Mouse (Mus musculus) liver, embryonic 13.5 days (tissue): ENCODE results near the gene AF067063. TPM values are rescaled to one million over a fixed set of nuclear protein-coding genes. Genes with fewer than 3 reads are reported as not detected.
A peak's percentile ranks its signal among the peaks of the same experiment; 100 is the strongest.
"Not testable (repeated sequence)": the region's sequence is repeated elsewhere in the genome, so short reads cannot be mapped to it uniquely, and the experiment has no call there.

ENCODE experiments used
- ATAC-seq: fragments of 200-750 bp; cut with Nextera tagmentation; 2 replicates; pipeline ENCODE4 v1.8.0; 2017; ENCODE audit warnings: low read depth, mild to moderate bottlenecking, moderate number of reproducible peaks, moderate library complexity
- DNase-seq: peaks from one replicate; pipeline ENCODE4 v3.0.0; 2022
- H3K27ac ChIP-seq: fragments of 300-500 bp; sonication (generic); 2 replicates; pipeline ENCODE4 v1.5.1; 2015; ENCODE audit warnings: moderate library complexity, mild to moderate bottlenecking, inconsistent platforms
- H3K27me3 ChIP-seq: fragments of 300-500 bp; sonication (generic); 2 replicates; pipeline ENCODE4 v1.6.1; 2015; ENCODE audit warnings: mild to moderate bottlenecking, inconsistent platforms
- H3K36me3 ChIP-seq: fragments of 300-500 bp; sonication (generic); 2 replicates; pipeline ENCODE4 v1.6.1; 2015; ENCODE audit warnings: mild to moderate bottlenecking, inconsistent platforms
- H3K4me1 ChIP-seq: fragments of 300-500 bp; sonication (generic); replicated peaks from 2 replicates; pipeline ENCODE4 v1.6.1; 2015; ENCODE audit warnings: inconsistent platforms
- H3K4me2 ChIP-seq: fragments of 300-500 bp; sonication (generic); 2 replicates; pipeline ENCODE4 v1.6.1; 2015; ENCODE audit warnings: inconsistent platforms, mild to moderate bottlenecking, moderate library complexity
- H3K4me3 ChIP-seq: fragments of 300-500 bp; sonication (generic); replicated peaks from 2 replicates; pipeline ENCODE4 v1.5.1; 2015; ENCODE audit warnings: mild to moderate bottlenecking, inconsistent platforms
- H3K9ac ChIP-seq: fragments of 300-500 bp; sonication (generic); 2 replicates; pipeline ENCODE4 v1.6.1; 2015; ENCODE audit warnings: mild to moderate bottlenecking, inconsistent platforms
- H3K9me3 ChIP-seq: fragments of 300-500 bp; sonication (generic); replicated peaks from 2 replicates; pipeline ENCODE4 v1.6.1; 2016; ENCODE audit warnings: inconsistent platforms
- WGBS: fragments of 180-500 bp; shearing (Covaris S2); methylation state at CpG from one replicate; pipeline ENCODE4 v1.1.7; 2015; ENCODE audit not compliant: insufficient replicate concordance; 5-methylcytosine and 5-hydroxymethylcytosine counted together
- polyA plus RNA-seq: library from polyadenylated mRNA; unstranded; fragments of >200 nt; fragmentation: Nextera tagmentation; extraction: Ambion mirVana; gene quantifications from 2 replicates; pipeline ENCODE4 v1.2.1, GENCODE M21; 2015

AF067063 gene
- not detected in 2 replicates for polyA plus RNA-seq

- H3K9ac ChIP-seq, H3K4me3 ChIP-seq, H3K4me1 ChIP-seq, H3K36me3 ChIP-seq, DNase-seq, H3K27ac ChIP-seq, ATAC-seq, H3K9me3 ChIP-seq, H3K27me3 ChIP-seq, H3K4me2 ChIP-seq: not testable (repeated sequence)
These were observed at the start of gene AF067063 for GRCm38 (mm10) chr13:119830116-119830515. TSS of gene AF067063 (minus strand) at chr13:119830216.

DNA sequence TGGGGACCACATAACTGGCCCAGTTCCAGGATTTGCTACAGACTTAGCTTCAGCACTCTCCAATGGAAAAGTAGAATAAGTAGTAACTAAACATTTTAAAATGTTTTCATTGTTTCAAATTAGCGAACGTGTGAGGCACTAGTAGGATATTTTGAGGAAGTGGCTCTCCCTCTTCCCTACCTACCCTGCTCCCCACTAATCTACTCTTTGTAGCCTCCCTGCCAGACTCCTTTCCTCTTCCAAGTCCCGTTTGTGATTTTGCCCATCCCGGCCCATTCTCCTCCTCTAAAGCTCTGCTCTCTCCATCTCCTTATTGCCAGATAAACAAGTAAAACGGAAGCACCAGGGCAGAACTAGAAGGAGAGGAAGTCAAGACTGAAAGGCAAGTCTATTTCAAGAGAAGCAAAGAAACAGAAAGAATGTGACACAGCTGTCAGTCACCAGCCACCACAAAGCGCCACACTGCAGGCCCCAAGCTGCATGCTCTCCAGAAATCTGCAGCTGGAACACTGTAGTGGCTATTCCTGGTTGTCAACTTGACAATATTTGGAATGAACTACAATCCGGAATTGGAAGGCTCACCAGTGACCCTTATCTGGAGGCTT is 34.5 kb upstream of the AF067063 start:
- H3K27ac ChIP-seq, H3K4me3 ChIP-seq, H3K36me3 ChIP-seq, H3K9ac ChIP-seq, H3K9me3 ChIP-seq, ATAC-seq, H3K4me2 ChIP-seq, H3K27me3 ChIP-seq, DNase-seq, H3K4me1 ChIP-seq: not testable (repeated sequence)
- WGBS: 40% methylated on average over 6 of the region's 7 CpGs

GRCm38 (mm10) chr13:119862399-119862798 is 32.4 kb upstream of the AF067063 start:
- WGBS: no CpG with 5 or more reads among the region's 6 CpGs
- H3K9me3 ChIP-seq, H3K27ac ChIP-seq, H3K36me3 ChIP-seq, H3K27me3 ChIP-seq, H3K4me1 ChIP-seq, ATAC-seq, H3K4me2 ChIP-seq, H3K9ac ChIP-seq, H3K4me3 ChIP-seq, DNase-seq: not testable (repeated sequence)

- not testable (repeated sequence) for H3K36me3 ChIP-seq, H3K4me3 ChIP-seq, H3K9ac ChIP-seq, ATAC-seq, H3K4me2 ChIP-seq, H3K4me1 ChIP-seq, H3K27me3 ChIP-seq, DNase-seq, H3K9me3 ChIP-seq, H3K27ac ChIP-seq
- WGBS: 16% methylated on average over 6 of the region's 6 CpGs
These were observed 10.0 kb upstream of the AF067063 start for GRCm38 (mm10) chr13:119839982-119840381.

DNA sequence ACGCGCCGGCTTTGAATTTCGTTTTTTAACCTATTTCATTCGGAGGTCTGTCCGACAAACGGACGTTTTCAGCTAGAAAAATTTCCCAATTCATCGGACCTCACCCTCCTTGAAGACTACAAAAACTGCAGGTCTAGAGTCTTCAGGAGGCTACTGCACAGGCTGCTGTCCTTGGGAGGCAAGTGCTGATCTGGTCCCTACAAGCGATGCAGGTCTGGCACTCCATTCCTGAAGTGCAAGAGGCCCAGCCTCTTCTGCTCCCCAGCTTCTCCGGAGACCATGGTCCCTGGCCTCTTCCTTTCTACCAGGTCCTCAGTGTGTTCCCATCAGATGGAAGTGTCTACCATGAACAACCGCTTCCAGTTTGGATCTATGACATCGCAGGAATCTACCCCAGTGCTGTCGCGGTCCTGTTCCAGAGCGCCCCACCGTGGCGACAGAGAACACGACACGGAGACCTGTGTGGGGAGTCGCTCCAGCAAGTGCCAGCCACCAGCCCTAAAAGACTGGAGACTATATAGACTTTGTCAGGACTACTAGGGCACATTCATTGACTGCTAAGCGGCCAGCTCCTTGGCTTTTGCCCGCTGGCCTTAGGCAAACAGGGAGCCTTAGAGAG is 7.8 kb upstream of the AF067063 start:
- H3K9ac ChIP-seq, H3K4me3 ChIP-seq, H3K27me3 ChIP-seq, H3K36me3 ChIP-seq, ATAC-seq, H3K4me2 ChIP-seq, H3K9me3 ChIP-seq, H3K27ac ChIP-seq, H3K4me1 ChIP-seq: not testable (repeated sequence)
- 5% methylated on average over 14 of the region's 23 CpGs for WGBS
- DNase-seq: peak; percentile 5

DNA sequence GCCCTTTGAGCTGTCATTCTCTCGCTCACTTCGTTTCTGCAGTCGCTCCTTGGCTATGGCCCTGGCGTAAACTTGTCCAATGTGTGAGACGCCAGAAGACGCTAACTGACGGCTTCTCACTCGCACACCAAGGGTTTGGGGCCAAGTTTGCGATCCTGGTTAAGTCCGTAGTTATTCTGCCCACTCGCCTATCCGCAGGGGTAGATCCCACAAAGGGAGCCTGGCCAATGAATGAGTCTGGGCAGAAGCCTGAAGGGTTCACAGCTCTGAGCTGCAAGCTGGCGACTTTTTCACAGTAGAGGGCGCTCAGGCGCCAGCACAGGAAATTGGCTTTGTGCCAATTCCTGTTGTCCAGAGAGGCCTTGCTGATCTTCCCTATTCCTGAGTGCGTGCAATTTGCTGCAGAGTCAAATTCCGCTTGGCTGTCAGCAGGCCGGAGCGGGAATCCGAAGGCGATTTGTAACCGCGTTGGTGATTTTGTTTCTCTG is 6.4 kb upstream of the AF067063 start:
- 11% methylated on average over 23 of the region's 23 CpGs for WGBS

GRCm38 (mm10) chr13:119835320-119836056 is 5.5 kb upstream of the AF067063 start, which contains the start of gene D13Ertd608e:
TSS of gene D13Ertd608e (plus strand) at chr13:119836006.
- peak; percentile 48 for ATAC-seq
- H3K4me1 ChIP-seq, H3K9me3 ChIP-seq, H3K36me3 ChIP-seq, H3K27me3 ChIP-seq, H3K27ac ChIP-seq, DNase-seq, H3K9ac ChIP-seq: not testable (repeated sequence)
- Histone ChIP-seq H3K4me2 (peak within 1 kb of the TSS; percentile 38), H3K4me3 (peak within 1 kb of the TSS; percentile 16; the same call in 1 of the 2 replicates)
- 12% methylated on average over 19 of the region's 25 CpGs for WGBS

More for the DNA sequence above, 6.4 kb upstream of the AF067063 start:
- H3K27ac ChIP-seq, H3K4me1 ChIP-seq, H3K27me3 ChIP-seq, H3K9ac ChIP-seq, H3K9me3 ChIP-seq, H3K36me3 ChIP-seq: not testable (repeated sequence)
- ATAC-seq (peak; percentile 39; the same call in 1 of the 2 replicates), DNase-seq (peak; percentile 2)
- peak overlapping the region; percentile 16; the same call in 1 of the 2 replicates for H3K4me3 ChIP-seq
- H3K4me2 ChIP-seq: peak overlapping the region; percentile 38

DNA sequence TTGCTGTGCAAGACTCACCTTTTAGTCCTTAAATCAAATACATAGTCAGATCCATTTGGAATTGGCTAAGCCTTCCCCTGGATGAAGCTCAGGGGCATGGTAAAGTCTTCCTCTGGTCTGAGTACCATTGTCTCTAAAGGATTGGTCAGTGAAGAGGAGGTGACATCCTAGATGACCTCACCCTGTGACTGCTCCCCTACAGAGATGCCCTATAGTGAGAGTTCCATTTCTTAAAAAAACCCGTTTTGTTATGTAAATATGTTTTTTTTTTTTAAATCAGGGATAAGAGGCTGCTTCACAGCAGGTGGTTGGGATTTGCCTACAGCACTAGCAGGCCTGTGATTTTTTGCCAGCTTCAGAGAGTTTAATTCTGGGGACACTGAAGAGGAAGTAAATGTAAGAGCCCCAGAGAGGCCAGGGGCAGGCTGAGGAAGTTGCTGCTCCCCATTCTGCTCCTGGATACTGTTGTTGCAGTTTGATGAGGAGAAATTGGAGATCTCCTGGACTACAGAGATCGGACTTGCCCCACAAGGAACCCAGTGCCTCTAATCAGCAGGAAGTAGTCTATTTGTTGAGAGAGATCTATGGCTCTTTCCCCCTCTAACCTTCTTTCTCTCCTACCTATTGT is 12.3 kb downstream of the AF067063 start:
- DNase-seq (no peak), ATAC-seq (no peak)
- H3K36me3 ChIP-seq: no peaks in the 10 kb centered on the region
- no peak overlapping the region for H3K4me2 ChIP-seq
- no peak overlapping the region for H3K27ac ChIP-seq
- no peaks in the 10 kb centered on the region for H3K27me3 ChIP-seq
- no peaks in the 10 kb centered on the region for H3K9me3 ChIP-seq
- no peaks in the 10 kb centered on the region for H3K4me1 ChIP-seq
- 21% methylated on average over 2 of the region's 2 CpGs for WGBS
- H3K9ac ChIP-seq: no peak overlapping the region
- H3K4me3 ChIP-seq: no peak overlapping the region

GRCm38 (mm10) chr13:119816798-119817197 is 13.2 kb downstream of the AF067063 start:
- Histone ChIP-seq H3K4me2 (no peak overlapping the region), H3K9me3 (no peaks in the 10 kb centered on the region), H3K36me3 (no peaks in the 10 kb centered on the region), H3K27me3 (no peaks in the 10 kb centered on the region), H3K4me1 (no peaks in the 10 kb centered on the region), H3K27ac (no peak overlapping the region), H3K4me3 (no peak overlapping the region), H3K9ac (no peak overlapping the region)
- WGBS: 42% methylated on average over 8 of the region's 8 CpGs
- ATAC-seq: no peak
- DNase-seq: no peak

- H3K27ac ChIP-seq: no peak overlapping the region
- no peak for ATAC-seq
- H3K4me2 ChIP-seq: no peak overlapping the region
- H3K4me3 ChIP-seq: no peak overlapping the region
- H3K9ac ChIP-seq: no peak overlapping the region
- H3K27me3 ChIP-seq: no peaks in the 10 kb centered on the region
- no peaks in the 10 kb centered on the region for H3K36me3 ChIP-seq
- no peaks in the 10 kb centered on the region for H3K9me3 ChIP-seq
- WGBS: 75% methylated on average over 9 of the region's 9 CpGs
- no peak for DNase-seq
- no peaks in the 10 kb centered on the region for H3K4me1 ChIP-seq
These were observed 20.0 kb downstream of the AF067063 start for GRCm38 (mm10) chr13:119810031-119810430.

DNA sequence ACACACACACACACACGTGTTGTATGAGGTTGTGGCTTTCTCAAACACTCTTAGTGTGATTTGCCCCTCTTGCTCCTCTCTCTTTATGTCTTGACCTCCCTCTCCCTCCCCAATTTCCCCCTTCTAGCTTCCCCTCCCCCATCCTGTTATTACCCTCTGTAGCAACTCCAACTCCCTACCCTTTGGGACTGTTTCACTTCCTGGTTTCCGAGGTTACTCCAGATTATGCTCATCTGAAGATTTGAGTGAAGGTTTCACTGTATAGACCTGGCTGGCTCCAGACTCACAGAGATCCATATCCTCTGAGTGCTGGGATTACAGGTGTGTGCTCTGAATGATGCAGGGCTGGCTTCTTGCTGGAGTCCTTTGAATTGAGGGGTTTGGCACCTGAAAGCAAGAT is 21.1 kb downstream of the AF067063 start:
- H3K9ac ChIP-seq: no peak overlapping the region

More for the DNA sequence above, 21.1 kb downstream of the AF067063 start:
- H3K4me2 ChIP-seq: no peak overlapping the region
- H3K9me3 ChIP-seq: no peaks in the 10 kb centered on the region
- H3K4me3 ChIP-seq: no peak overlapping the region
- no peaks in the 10 kb centered on the region for H3K36me3 ChIP-seq
- H3K4me1 ChIP-seq: no peaks in the 10 kb centered on the region
- ATAC-seq: no peak
- WGBS: 52% methylated on average over 2 of the region's 2 CpGs
- H3K27ac ChIP-seq: no peak overlapping the region
- no peaks in the 10 kb centered on the region for H3K27me3 ChIP-seq
- DNase-seq: no peak
